Mouse (Mus musculus) liver, postnatal 0 days (tissue): ENCODE data around the gene 4930432M17Rik. TPM values are rescaled to one million over a fixed set of nuclear protein-coding genes. Genes with fewer than 3 reads are reported as not detected.

ENCODE experiments used
- ATAC-seq: fragments of 200-750 bp; cut with Nextera tagmentation; 2 replicates; pipeline ENCODE4 v1.8.0; 2017; ENCODE audit warnings: mild to moderate bottlenecking, moderate library complexity
- DNase-seq: peaks from one replicate; pipeline ENCODE4 v3.0.0-alpha.2; 2016
- H3K27ac ChIP-seq: fragments of 300-500 bp; sonication (generic); 2 replicates; pipeline ENCODE4 v1.5.1; 2014; ENCODE audit warnings: antibody characterized with exemption, moderate library complexity, mild to moderate bottlenecking, low read depth
- H3K27me3 ChIP-seq: fragments of 300-500 bp; sonication (generic); 2 replicates; pipeline ENCODE4 v1.6.1; 2014; ENCODE audit warnings: low read length, control low read depth, mixed read lengths; ENCODE audit not compliant: insufficient read depth
- H3K36me3 ChIP-seq: fragments of 300-500 bp; sonication (generic); replicated peaks from 2 replicates; pipeline ENCODE4 v1.6.1; 2014; ENCODE audit warnings: mild to moderate bottlenecking, control low read depth, low read length, moderate library complexity, mixed read lengths; ENCODE audit not compliant: insufficient read depth
- H3K4me1 ChIP-seq: fragments of 300-500 bp; sonication (generic); 2 replicates; pipeline ENCODE4 v1.6.1; 2014; ENCODE audit warnings: antibody characterized with exemption, mild to moderate bottlenecking, control low read depth; ENCODE audit not compliant: insufficient read depth
- H3K4me2 ChIP-seq: fragments of 300-500 bp; sonication (generic); 2 replicates; pipeline ENCODE4 v1.6.1; 2014; ENCODE audit warnings: low read depth, mild to moderate bottlenecking, low read length, moderate library complexity, mixed read lengths
- H3K4me3 ChIP-seq: fragments of 300-500 bp; sonication (generic); 2 replicates; pipeline ENCODE4 v1.5.1; 2014; ENCODE audit warnings: low read depth, low read length
- H3K9ac ChIP-seq: fragments of 300-500 bp; sonication (generic); replicated peaks from 2 replicates; pipeline ENCODE4 v1.6.1; 2014; ENCODE audit warnings: mild to moderate bottlenecking, moderate library complexity
- H3K9me3 ChIP-seq: fragments of 300-500 bp; sonication (generic); 2 replicates; pipeline ENCODE4 v1.6.1; 2016; ENCODE audit warnings: mild to moderate bottlenecking, control low read depth, low read length, mixed read lengths
- CTCF ChIP-seq: sonication (generic); IDR thresholded peaks from 2 replicates; pipeline ENCODE4 v1.5.1; 2016; ENCODE audit warnings: antibody characterized with exemption, low read depth
- EP300 ChIP-seq: IDR thresholded peaks from 2 replicates; pipeline ENCODE4 v1.6.1; 2016; ENCODE audit warnings: antibody characterized with exemption, low read depth, mild to moderate bottlenecking
- WGBS: fragments of 180-500 bp; shearing (Covaris S2); extraction: QIAGEN DNeasy Blood & Tissue Kit; methylation state at CpG from one replicate; pipeline ENCODE4 v1.1.7; 2014; ENCODE audit not compliant: insufficient replicate concordance; 5-methylcytosine and 5-hydroxymethylcytosine counted together
- polyA plus RNA-seq: library from polyadenylated mRNA; unstranded; fragments of >200 nt; fragmentation: Nextera tagmentation; extraction: Ambion mirVana; gene quantifications from 2 replicates; pipeline ENCODE4 v1.2.1, GENCODE M21; 2015

4930432M17Rik gene
- polyA plus RNA-seq, 1 experiment from 2014 or later, result not detected

- Histone ChIP-seq H3K4me1 (no peaks in the 10 kb centered on the region), H3K27ac (no peak overlapping the region), H3K9ac (no peak overlapping the region), H3K4me3 (no peak overlapping the region), H3K9me3 (no peaks in the 10 kb centered on the region), H3K36me3 (no peaks in the 10 kb centered on the region), H3K27me3 (no peaks in the 10 kb centered on the region), H3K4me2 (no peak overlapping the region)
- ATAC-seq (no peak), DNase-seq (no peak)
- TF ChIP-seq CTCF (no peak), EP300 (no peak)
- 86% methylated on average over 4 of the region's 4 CpGs for WGBS
These were observed 29.3 kb downstream of the 4930432M17Rik start for GRCm38 (mm10) chr3:121699849-121700248.

DNA sequence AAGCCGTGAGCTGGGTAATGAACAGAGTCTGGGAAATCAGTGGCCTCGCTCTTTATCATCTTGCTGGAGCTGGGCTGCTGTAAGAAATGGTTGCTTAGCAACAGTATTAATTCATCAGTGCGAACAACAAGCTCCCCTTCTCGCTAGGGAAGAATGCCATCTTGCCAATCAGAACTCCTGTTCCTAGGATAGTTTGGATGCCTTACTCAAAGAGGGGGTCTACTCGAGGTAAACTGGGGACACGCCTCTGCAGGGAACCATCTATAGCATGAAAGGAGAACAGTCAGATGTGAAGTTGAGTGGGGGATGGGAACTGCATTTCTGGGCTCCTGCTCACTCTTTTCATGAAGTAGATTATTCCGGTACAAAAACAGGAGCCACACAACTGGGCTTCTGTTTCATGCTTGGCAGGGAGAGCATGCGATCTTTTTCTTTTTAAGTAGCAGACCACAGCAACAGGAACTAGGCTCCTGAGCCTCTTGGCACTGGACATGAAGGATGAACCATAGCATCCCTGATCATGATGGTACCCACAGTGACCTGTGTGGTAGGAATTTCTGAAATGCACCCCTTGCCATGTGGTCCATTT lies 29.9 kb downstream of the 4930432M17Rik start:
- no peak for ATAC-seq
- Histone ChIP-seq H3K27me3 (no peaks in the 10 kb centered on the region), H3K36me3 (no peaks in the 10 kb centered on the region), H3K27ac (no peak overlapping the region), H3K4me2 (no peak overlapping the region), H3K4me1 (no peaks in the 10 kb centered on the region), H3K4me3 (no peak overlapping the region), H3K9me3 (no peaks in the 10 kb centered on the region), H3K9ac (no peak overlapping the region)
- DNase-seq, result no peak
- WGBS, result 69% methylated on average over 8 of the region's 8 CpGs
- no peak for TF ChIP-seq CTCF
- TF ChIP-seq EP300, result no peak

- no peaks in the 10 kb centered on the region for H3K36me3 ChIP-seq
- no peak overlapping the region for H3K4me3 ChIP-seq
- no peak overlapping the region for H3K9ac ChIP-seq
- H3K27ac ChIP-seq, result no peak overlapping the region
- ATAC-seq, result no peak
- H3K4me1 ChIP-seq, result no peaks in the 10 kb centered on the region
- DNase-seq, result no peak
- H3K27me3 ChIP-seq, result no peaks in the 10 kb centered on the region
- WGBS, result 67% methylated on average over 7 of the region's 7 CpGs
- H3K4me2 ChIP-seq, result no peak overlapping the region
- H3K9me3 ChIP-seq, result no peaks in the 10 kb centered on the region
- no peak for TF ChIP-seq CTCF
- no peak for TF ChIP-seq EP300
These were observed 32.8 kb downstream of the 4930432M17Rik start for GRCm38 (mm10) chr3:121703155-121703879.

- Histone ChIP-seq H3K27me3 (no peaks in the 10 kb centered on the region), H3K4me3 (no peak overlapping the region), H3K36me3 (no peaks in the 10 kb centered on the region), H3K4me1 (no peaks in the 10 kb centered on the region), H3K9me3 (no peaks in the 10 kb centered on the region), H3K9ac (no peak overlapping the region), H3K4me2 (no peak overlapping the region), H3K27ac (no peak overlapping the region)
- ATAC-seq (no peak), DNase-seq (no peak)
- TF ChIP-seq EP300, result no peak
- no peak for TF ChIP-seq CTCF
- 85% methylated on average over 3 of the region's 3 CpGs for WGBS
These were observed 33.3 kb downstream of the 4930432M17Rik start for GRCm38 (mm10) chr3:121703880-121704243.

GRCm38 (mm10) chr3:121706087-121706486 lies 35.5 kb downstream of the 4930432M17Rik start:
- WGBS, result 78% methylated on average over 5 of the region's 5 CpGs
- ATAC-seq, result no peak

DNA sequence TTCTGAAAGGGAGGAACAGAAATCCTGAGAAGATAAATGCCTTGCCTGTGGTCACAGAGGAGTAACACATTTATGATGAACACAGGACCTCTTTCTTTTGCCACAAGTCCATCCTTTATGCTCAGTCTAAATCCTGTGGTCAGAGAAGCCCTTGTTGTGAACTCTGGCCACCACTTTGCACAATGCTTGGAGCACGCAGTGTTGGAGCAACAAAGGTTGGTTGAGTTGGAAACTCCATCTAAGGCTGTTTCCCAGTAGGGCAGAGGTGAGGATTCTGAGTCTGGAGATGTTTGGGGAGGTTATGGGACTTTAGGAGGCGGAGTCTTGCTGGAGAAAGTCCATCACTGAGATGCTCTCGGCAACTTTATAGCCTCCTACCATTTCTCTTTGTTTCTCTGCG lies 36.5 kb downstream of the 4930432M17Rik start:
- no peaks in the 10 kb centered on the region for H3K9me3 ChIP-seq
- H3K4me2 ChIP-seq, result no peak overlapping the region
- WGBS, result 71% methylated on average over 4 of the region's 4 CpGs
- H3K9ac ChIP-seq, result no peak overlapping the region
- no peaks in the 10 kb centered on the region for H3K36me3 ChIP-seq
- DNase-seq (no peak), ATAC-seq (no peak)
- TF ChIP-seq EP300 (no peak), CTCF (no peak)
- no peak overlapping the region for H3K27ac ChIP-seq
- no peaks in the 10 kb centered on the region for H3K4me1 ChIP-seq
- no peak overlapping the region for H3K4me3 ChIP-seq
- H3K27me3 ChIP-seq, result no peaks in the 10 kb centered on the region

More at GRCm38 (mm10) chr3:121706087-121706486, 35.5 kb downstream of the 4930432M17Rik start:
- no peak for DNase-seq
- no peaks in the 10 kb centered on the region for H3K36me3 ChIP-seq
- TF ChIP-seq CTCF (no peak), EP300 (no peak)
- H3K27ac ChIP-seq, result no peak overlapping the region
- no peaks in the 10 kb centered on the region for H3K4me1 ChIP-seq
- no peak overlapping the region for H3K4me3 ChIP-seq
- H3K9ac ChIP-seq, result no peak overlapping the region
- H3K4me2 ChIP-seq, result no peak overlapping the region
- H3K9me3 ChIP-seq, result no peaks in the 10 kb centered on the region
- no peaks in the 10 kb centered on the region for H3K27me3 ChIP-seq
